In the genomic region with DNA sequence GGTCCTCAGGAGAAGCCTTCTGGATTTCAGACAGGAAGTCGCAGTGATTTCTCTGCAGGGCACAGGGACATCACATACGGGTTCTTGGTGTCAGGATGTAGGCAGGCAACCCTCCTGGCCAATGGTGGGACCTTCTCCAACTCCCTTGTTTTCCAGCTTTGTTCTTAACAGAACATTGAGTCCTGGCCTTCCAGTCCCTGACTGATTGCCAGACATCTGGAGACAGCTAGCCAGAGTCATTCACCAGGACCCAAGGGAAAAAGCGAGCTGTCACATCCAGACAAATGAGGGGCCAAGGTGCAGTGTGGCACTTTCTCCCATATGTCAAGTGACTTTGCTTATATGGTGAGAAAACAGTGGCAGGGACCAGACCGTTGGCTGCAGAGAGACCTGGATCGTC, we compare ENCODE assay signal across 21 mouse cellular contexts.
"Had no signal": no experiment of that assay in that cellular context is flagged by ENCODE, and none has a peak within 500 bp of the region (broad histone marks: within the 10 kb centered on the region; RNA-seq: fewer than 3 reads in every experiment).

No protein-coding gene starts in this region.

- H3K27ac ChIP-seq: limb, embryonic 10.5 days; limb, embryonic 13.5 days; liver, embryonic 12.5 days; liver, embryonic 15.5 days; lung, embryonic 15.5 days; macrophage; midbrain, embryonic 12.5 days; neural tube, embryonic 12.5 days; neural tube, embryonic 15.5 days; stomach, embryonic 15.5 days had no signal

- DNase-seq: kidney, adult 18-20 months; kidney, adult 9 months; kidney, postnatal 14 days; kidney, postnatal 4 days; liver; lung, adult 18-20 months; lung, postnatal 10 days; right cerebral cortex, adult 18-20 months; right cerebral cortex, postnatal 14 days; right cerebral cortex, postnatal 4 days; thymus, postnatal 25 days had no signal

- H3K9ac ChIP-seq: limb, embryonic 13.5 days; liver, embryonic 12.5 days; liver, embryonic 15.5 days; lung, embryonic 15.5 days; midbrain, embryonic 12.5 days; neural tube, embryonic 12.5 days; neural tube, embryonic 15.5 days; stomach, embryonic 15.5 days had no signal

- H3K4me3 ChIP-seq: limb, embryonic 10.5 days; limb, embryonic 13.5 days; liver, embryonic 12.5 days; liver, embryonic 15.5 days; lung, embryonic 15.5 days; midbrain, embryonic 12.5 days; neural tube, embryonic 12.5 days; neural tube, embryonic 15.5 days; stomach, embryonic 15.5 days had no signal

- H3K9me3 ChIP-seq: limb, embryonic 10.5 days; liver, embryonic 12.5 days; liver, embryonic 15.5 days; lung, embryonic 15.5 days; midbrain, embryonic 12.5 days; neural tube, embryonic 12.5 days; neural tube, embryonic 15.5 days; stomach, embryonic 15.5 days had no signal

- H3K27me3 ChIP-seq: limb, embryonic 13.5 days; lung, embryonic 15.5 days; midbrain, embryonic 12.5 days; neural tube, embryonic 12.5 days; neural tube, embryonic 15.5 days; stomach, embryonic 15.5 days had no signal

- H3K36me3 ChIP-seq: limb, embryonic 10.5 days; limb, embryonic 13.5 days; liver, embryonic 12.5 days; liver, embryonic 15.5 days; lung, embryonic 15.5 days; midbrain, embryonic 12.5 days; neural tube, embryonic 12.5 days; neural tube, embryonic 15.5 days; stomach, embryonic 15.5 days had no signal

- H3K4me1 ChIP-seq: midbrain, embryonic 12.5 days; neural tube, embryonic 12.5 days; neural tube, embryonic 15.5 days; stomach, embryonic 15.5 days had no signal
